Mouse (Mus musculus) heart, postnatal 36 days (tissue): ENCODE data around the gene Pls3. TPM values are rescaled to one million over a fixed set of nuclear protein-coding genes. Genes with fewer than 3 reads are reported as not detected.

Experiments
- DNase-seq, 2 experiments: peaks; one replicate each; pipeline ENCODE4 v3.0.0; 2021 to 2022
- intact Hi-C: fragments of 180-260 bp; cut with DNase I; formaldehyde crosslinking; loops from one replicate; pipeline ENCODE4 v1.15.1; 2025
- total RNA-seq, 2 experiments: library from RNA; stranded (reverse); gene quantifications; 2 replicates each; pipeline ENCODE4 v1.2.3; 2021

Gene Pls3
- 10 to 100 TPM; 43.2 to 46.6 TPM for total RNA-seq

- intact Hi-C loops, result loop anchor here (5.0 to 10.0 kb wide), 5 partner anchors 42 to 328 kb away; no protein-coding TSS in a partner anchor
- DNase-seq, result peak; percentile 78 to 83
Observed at GRCm38 (mm10) chrX:75874332-75875291, at the start of gene Pls3. TSS of gene Pls3 (minus strand) at chrX:75875182.

- DNase-seq, result no peak
- intact Hi-C loops, result no loop called here
Observed at GRCm38 (mm10) chrX:75895716-75896115, 20.7 kb upstream of the Pls3 start.

DNA sequence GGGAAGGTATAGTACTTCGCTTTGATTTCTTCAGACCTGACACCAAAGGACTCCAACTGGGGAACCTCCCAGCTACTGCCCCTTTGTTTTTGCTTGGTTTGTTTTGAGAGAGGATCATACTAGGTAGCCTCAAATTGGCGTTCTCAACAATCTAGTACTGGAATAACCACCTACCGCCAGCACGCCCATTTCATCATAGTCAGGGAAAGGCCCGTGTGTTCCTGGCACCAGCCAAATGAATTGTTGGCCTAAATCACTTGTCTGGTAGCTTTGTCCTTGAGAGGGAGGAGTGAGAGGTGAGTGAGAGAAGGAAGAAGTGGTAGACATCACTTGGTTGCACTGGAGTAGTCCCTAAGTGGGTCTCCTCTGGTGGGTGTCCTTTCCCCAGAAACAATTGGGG is 584 bp upstream of the Pls3 start:
- intact Hi-C loops, result loop anchor here (5.0 to 10.0 kb wide), 4 partner anchors 137 to 327 kb away; no protein-coding TSS in a partner anchor
- DNase-seq, result peak in 1 of 2 experiments; percentile 2

- intact Hi-C loops, result loop anchor here (2.0 to 10.0 kb wide), 5 partner anchors 29 to 241 kb away; no protein-coding TSS in a partner anchor
- peak; percentile 36 to 53 for DNase-seq
Observed at GRCm38 (mm10) chrX:75873813-75874212, 1.2 kb downstream of the Pls3 start.

DNA sequence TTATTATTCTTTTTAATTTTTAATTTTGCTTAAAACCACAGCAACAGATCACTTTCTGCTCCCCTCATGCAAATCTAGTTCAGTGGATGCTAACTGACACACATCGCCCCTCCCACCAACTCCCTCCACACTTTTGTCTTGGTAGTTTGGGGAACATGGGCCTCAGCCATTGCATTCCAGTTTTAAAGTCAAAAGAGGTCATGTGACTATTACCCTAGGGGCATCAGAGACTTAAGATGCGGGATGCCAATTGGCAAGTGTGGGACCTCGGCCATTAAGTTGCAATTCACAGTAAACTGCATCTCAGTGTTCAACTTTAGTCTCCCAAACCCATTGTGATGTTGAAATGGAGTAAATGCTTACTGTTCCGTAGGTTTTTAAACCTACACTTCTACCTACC is 1.7 kb downstream of the Pls3 start:
- DNase-seq, result no peak
- intact Hi-C loops, result loop anchor here (2.0 to 10.0 kb wide), 5 partner anchors 28 to 242 kb away; no protein-coding TSS in a partner anchor

DNA sequence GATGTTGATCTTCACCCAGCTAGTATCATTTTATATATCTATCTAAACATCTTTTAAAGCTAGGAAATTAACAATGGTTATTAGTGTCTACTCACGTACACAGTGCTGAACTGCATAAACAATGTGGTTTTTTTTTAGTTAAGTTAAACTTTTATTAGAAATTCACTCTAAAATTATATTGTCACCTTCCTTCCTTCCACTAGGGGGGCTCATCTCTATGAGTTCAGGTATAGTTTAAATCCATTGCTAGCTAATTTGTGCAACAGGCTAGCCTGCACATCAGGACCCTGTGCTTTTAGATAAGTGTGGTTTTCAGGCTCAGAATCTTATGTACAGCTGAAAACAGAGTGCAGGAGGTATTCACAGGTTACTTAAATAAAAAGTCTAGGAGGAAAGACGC is 3.1 kb downstream of the Pls3 start:
- intact Hi-C loops, result loop anchor here (2.0 to 10.0 kb wide), 5 partner anchors 27 to 243 kb away; no protein-coding TSS in a partner anchor
- DNase-seq, result no peak

DNA sequence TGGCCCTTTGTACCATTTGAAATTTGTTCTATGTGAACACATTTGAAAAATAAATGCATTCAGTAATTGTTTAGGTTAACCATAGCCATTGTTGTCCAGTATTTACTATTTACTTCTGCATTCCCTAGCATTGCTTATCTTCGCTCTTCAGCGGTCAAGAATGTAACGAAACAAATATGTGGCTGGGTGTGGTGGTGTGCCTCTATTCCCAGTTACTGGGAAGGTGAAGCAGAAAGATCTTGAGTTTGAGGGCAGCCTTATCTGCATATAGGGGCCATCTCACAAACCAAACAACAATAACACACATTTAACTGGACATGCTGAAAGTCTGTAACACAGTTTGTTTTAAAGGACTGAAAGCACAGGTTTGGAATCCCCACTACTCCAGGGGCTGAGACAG is 13.3 kb downstream of the Pls3 start:
- intact Hi-C loops, result no loop called here
- no peak for DNase-seq

GRCm38 (mm10) chrX:75854294-75854693 is 20.7 kb downstream of the Pls3 start:
- no peak for DNase-seq
- intact Hi-C loops, result no loop called here

GRCm38 (mm10) chrX:75844290-75844689 is 30.7 kb downstream of the Pls3 start:
- DNase-seq, result no peak
- intact Hi-C loops, result loop anchor here (2.0 kb wide), 1 partner anchor 29 kb away; no protein-coding TSS in a partner anchor

- intact Hi-C loops, result no loop called here
- DNase-seq, result no peak
Observed at GRCm38 (mm10) chrX:75842835-75843234, 32.1 kb downstream of the Pls3 start.

- DNase-seq, result no peak
- intact Hi-C loops, result no loop called here
Observed at GRCm38 (mm10) chrX:75842120-75842519, 32.9 kb downstream of the Pls3 start.

GRCm38 (mm10) chrX:75840263-75840662 is 34.7 kb downstream of the Pls3 start:
- DNase-seq, result no peak
- intact Hi-C loops, result no loop called here

- intact Hi-C loops, result loop anchor here (5.0 kb wide), 1 partner anchor 37 kb away; no protein-coding TSS in a partner anchor
- no peak for DNase-seq
Observed at GRCm38 (mm10) chrX:75834836-75835235, 40.1 kb downstream of the Pls3 start.

- intact Hi-C loops, result loop anchor here (5.0 kb wide), 1 partner anchor 38 kb away; no protein-coding TSS in a partner anchor
- no peak for DNase-seq
Observed at GRCm38 (mm10) chrX:75834286-75834685, 40.7 kb downstream of the Pls3 start.

GRCm38 (mm10) chrX:75833006-75833641 is 41.9 kb downstream of the Pls3 start:
- intact Hi-C loops, result loop anchor here (5.0 kb wide), 1 partner anchor 39 kb away; no protein-coding TSS in a partner anchor
- no peak for DNase-seq

DNA sequence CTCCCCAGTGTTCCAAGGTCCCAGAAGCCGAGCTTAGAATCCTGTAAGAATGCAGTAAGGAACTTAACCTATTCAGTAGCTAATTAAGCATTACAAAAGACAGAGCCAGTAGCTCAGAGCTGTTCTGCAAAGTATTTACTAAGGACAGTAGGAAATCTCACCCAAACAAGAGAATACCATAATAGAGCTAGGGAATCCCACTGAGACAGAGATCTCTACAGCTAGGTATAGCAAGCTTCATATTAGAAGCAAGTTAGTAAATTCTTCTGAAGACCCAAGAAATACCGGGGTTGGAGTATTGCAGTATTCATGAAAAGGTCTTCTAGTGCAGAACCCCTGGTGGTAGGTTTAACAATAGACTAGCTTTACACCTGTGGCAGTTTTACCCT is 45.1 kb downstream of the Pls3 start:
- intact Hi-C loops, result loop anchor here (5.0 kb wide), 1 partner anchor 42 kb away; no protein-coding TSS in a partner anchor
- no peak for DNase-seq

DNA sequence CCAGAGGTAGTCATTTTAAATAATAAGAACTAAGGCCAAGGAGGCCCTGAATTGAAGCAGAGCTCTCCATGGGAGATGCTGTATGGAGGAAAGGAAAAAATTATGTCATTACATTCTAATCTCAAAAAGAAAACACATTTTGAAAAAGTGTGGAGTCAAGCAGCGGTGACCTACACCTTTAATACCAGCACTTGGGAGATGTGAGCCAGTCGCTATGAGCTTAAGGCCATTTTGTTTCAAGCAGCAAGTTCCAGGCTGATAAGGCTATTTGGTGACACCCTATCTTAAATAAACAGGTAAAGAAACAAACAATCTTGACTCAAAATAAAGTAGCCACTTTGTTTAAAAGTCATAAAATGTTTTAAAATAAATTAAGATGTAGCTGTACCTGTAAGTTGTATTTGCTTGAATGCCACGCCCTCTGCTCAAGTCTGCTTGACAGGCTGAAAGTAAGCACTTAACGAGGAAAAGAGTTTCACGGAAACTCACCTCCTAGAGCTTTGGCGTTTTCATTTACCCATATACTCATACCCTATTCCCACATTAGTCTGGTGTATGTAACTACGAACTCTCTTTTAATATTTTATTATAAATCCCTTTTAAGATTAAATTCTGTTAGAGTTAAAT is 45.6 kb downstream of the Pls3 start:
- DNase-seq, result no peak
- intact Hi-C loops, result no loop called here

- no peak for DNase-seq
- intact Hi-C loops, result loop anchor here (10.0 kb wide), 2 partner anchors 176 to 306 kb away; no protein-coding TSS in a partner anchor
Observed at GRCm38 (mm10) chrX:75818647-75819271, 56.2 kb downstream of the Pls3 start.

DNA sequence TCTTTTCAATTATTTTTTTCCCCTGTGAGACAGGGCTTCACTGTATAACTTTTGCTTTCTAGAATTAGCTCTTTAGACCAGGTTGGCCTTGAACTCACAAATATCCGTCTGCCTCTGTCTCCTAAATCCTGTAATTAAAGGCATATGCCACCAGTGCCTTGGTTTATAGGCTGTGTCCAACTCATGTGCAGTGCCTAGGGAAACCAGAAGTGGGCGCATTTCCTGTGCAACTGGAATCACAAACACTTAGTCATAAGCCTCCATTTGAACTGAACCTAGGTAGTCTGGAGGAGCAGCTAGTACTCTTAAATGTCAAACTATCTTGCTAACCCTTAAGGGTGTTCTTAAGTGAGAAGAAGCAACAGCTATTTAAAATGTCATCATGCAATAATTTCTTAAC is 60.0 kb downstream of the Pls3 start:
- no peak for DNase-seq
- intact Hi-C loops, result loop anchor here (10.0 kb wide), 2 partner anchors 180 to 310 kb away; no protein-coding TSS in a partner anchor

- intact Hi-C loops, result loop anchor here (10.0 kb wide), 2 partner anchors 181 to 311 kb away; no protein-coding TSS in a partner anchor
- no peak for DNase-seq
Observed at GRCm38 (mm10) chrX:75814123-75814522, 60.9 kb downstream of the Pls3 start.
